Mouse (Mus musculus) urinary bladder, adult 2 months (tissue): ENCODE results near the gene Nos3. TPM values are rescaled to one million over a fixed set of nuclear protein-coding genes. Genes with fewer than 3 reads are reported as not detected.

Experiments used
- DNase-seq: peaks from one replicate; pipeline ENCODE4 v3.0.0; 2022; ENCODE audit warnings: low spot score
- polyA plus RNA-seq: library from polyadenylated mRNA; depleted of rRNA; stranded (reverse); fragments of >200 nt; gene quantifications from 2 replicates; pipeline ENCODE4 v1.2.3, GENCODE M21; 2012

Nos3 gene
- polyA plus RNA-seq, 1 experiment, result 7.3 TPM

DNA sequence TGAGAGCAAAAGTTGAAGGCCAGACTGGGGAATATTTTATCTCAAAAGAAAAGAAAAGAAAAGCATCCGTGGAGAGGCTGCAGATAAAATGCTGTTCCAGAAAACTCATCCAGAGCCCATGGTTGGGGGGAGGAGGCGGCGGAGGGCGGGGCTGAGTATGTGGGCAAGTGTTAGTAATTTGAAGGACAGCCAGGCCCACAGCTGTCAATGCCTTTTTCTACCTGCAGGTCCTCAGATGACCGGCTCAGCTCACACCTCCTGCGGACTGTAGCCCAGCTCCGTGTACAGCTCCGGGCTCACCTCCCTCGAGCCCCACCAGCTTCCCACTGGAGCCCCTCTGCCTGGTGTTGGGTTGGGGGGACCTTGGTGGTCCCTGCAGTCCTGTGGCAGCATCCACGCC, 35.1 kb downstream of the Nos3 start:
- no peak for DNase-seq

DNA sequence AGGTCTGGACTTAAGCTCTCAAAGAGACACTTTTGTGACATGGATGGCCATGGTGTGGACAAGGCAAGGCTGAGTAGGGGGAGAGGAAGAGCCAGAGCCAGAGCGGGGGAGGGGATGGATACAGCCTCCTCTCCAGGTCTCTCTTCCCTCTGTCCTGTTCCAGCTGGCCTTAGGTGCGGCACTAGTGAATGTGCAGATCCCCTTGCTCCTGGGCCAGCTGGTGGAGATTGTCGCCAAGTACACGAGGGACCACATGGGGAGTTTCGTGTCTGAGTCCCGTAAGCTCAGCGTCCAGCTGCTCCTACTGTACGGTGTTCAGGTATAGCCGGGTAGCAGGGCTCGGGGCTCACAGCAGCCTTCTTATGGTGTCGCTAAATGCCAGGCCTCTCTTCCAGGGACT, 35.8 kb downstream of the Nos3 start:
- DNase-seq, result no peak

DNA sequence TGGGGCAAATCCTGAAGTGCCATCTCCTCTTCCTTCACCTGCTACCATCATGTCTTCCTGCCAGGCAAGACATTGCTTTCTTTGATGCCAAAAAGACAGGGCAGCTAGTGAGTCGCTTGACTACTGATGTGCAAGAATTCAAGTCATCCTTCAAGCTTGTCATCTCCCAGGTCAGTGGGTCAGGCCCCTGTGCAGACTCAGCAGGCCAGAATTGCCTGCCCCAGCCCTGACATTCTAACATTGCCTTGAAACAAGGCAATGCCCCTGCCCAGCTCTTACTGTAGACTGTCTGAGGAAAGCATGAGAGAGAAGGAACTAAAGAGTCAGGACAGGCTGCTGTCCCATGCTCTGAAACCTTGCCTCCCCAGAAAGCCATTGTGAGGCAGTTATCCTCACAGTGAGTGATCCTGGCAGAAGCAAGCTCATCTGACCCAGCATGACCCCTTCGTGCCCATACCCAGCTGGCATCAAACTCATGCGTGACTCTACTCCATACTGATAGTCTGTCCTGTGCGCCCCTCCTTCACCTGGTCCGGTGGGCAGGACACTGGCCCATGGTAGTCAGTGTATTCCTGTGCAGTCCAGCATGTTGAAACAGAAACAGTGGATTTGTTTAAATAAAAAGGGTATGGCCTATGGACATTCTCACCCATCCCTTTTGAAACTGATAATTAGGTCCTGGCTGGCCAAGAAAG, 36.4 kb downstream of the Nos3 start:
- DNase-seq, result no peak

DNA sequence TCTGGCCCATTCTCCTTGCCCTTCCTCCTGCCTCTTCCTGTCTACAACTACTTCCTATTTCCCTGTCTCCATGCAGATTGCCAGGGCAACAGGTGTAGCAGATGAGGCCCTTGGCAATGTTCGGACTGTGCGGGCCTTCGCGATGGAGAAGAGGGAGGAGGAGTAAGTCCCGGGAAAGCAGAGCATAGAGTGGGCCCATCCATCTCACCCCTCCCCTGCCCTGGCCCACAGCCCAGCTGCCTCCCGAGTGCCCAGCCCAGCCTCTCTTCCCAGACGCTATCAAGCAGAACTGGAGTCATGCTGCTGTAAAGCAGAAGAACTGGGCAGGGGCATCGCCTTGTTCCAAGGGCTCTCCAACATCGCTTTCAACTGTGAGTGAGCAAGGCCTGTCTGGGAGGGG, 37.4 kb downstream of the Nos3 start:
- no peak for DNase-seq

DNA sequence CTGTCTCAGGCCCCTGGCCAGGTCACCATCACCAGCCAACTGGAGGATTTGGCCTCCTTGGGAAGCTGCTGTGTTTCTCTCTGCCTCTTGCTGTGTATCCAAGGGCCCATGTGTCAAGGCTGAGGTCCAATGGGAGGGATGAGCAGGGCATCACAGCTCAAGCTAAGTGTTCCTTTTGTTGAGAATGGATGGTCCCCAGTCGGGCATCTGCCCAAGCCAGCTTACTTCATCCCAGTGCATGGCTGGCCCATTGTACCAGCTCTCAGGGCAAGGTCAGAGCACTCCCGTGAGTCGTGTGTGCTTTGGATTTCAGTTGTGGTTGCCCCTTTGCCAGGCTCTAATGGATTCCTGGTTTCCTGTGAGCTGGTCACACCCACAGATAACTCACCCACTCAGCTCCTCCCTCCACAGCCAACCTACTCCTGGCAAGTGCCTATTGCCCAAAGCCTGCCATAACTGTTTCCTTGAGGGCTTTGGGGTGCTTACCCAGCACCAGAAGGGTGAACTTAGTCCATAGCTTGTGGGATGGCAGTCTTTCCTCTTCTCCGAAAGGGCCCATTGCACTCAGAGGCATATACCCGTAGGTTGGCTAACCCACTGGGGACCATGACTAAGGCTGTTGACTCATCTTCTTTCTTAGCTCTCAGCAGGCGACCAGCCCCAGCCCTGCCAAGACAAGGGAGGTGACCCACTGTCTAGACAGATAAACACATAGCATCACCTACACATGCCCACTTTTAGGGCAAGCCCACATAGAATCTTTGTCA, 40.2 kb downstream of the Nos3 start:
- DNase-seq, result no peak

DNA sequence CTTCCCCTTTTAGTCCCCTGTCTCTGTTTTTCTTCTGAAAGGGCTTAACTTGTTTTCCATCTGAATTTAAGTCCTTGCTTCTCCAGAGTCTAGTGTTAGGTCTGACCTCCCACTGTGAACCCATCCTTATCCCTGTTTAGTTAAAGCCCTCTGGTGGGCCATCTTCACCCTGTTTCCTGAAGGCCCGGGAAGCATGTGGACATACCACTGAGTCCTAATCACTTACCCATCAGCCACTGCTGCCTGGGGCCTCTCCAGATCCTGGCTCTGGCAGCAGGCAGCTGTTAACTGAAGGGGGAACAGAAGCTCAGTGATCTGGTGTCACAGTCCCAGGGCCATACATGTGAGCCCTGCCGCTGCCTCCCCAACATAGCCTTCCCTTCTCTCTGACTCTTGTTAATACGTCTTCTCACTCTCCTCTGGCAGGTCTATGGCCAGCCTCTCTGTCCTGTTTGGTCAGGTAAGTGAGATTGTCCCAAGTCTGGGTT, 40.8 kb downstream of the Nos3 start:
- no peak for DNase-seq

DNA sequence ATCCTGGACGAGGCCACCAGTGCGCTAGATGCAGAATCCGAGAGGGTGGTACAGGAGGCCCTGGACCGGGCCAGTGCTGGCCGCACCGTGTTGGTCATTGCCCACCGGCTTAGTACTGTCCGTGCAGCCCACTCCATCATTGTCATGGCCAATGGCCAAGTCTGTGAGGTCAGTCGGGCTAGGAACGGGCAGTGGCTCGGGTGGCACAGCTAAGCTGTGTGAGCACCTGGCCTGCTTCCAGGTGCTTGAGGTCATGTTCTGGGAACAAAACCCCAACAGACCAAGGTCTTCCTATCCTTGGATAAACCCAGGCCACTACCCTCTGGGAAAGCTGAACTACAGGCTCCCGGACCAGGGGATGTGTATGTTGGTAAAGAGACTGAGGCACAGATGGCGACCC, 44.0 kb downstream of the Nos3 start:
- DNase-seq, result no peak

DNA sequence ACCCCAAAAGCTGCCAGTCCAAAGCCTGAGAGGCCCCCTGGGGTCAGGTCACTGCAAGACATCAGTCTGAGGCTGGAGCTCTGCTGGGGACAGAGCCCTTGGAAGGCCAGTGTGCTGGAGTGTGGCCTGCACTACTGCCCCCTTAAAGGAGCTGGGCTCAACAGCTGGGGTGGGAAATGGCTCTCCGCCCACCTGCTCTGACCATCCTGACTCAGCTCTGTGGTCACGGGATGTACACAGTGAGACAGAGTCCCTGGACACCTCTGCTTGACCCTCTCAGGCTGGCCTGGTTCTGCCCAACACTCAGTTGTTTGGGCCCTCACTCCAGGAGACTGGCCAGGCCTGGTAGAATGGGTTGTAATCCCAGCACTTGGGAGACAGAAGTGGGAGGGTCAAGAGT, 44.9 kb downstream of the Nos3 start:
- DNase-seq, result no peak

DNA sequence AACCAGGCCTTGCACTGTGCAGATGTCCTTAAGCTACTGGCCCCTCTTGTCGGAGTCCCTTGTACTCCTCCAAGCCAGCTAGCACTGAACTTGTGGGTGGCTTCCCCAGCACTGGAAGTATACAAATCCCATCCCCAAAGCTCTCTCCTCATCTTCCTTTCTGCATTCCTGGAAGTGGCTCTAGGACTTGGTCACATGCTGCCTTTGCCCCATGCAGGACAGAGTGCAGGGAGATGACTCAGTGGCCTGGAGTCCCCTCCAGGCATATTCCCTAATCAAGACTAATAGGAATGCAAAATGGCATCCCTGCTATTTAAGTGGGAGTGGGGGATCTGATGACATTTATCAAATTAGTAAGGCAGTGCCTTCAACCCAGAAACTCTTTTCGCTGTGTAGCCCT, 47.5 kb downstream of the Nos3 start:
- DNase-seq, result no peak

DNA sequence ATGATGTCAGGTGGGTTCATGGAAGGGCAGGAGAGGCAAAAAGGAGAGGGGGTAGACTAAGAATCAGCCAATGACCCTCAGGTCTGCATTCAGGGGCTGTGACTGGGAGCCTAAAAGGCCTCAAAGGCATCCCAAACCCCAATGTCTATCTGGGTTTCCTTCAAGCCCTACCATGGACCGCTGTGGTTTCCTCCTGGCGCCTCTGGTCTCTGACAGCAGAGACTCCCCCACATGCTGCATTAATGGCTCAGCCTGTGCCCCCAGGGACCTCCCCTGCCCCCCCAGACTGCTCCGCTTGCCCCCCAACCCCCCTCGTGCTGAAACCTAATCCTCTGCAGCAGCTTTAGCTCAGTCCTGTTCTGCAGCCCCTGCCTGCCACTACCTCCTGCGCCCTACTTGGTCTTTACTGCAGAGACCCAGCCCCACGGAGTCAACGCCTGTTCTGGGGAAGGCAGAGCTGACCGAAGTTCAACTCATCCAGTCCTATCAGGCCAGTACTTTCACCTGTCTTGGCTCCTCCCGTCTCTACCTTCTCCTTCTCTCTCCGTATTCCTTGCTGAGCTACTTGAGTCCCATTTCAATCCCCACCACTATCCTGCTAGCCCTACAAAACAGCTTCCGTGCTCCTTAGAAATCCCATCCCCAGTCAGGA, 48.6 kb downstream of the Nos3 start, which contains the start of gene Asic3:
Gene Asic3, plus strand, starts transcription at position 351 of the 652 bp plus-strand sequence.
- DNase-seq, result no peak

DNA sequence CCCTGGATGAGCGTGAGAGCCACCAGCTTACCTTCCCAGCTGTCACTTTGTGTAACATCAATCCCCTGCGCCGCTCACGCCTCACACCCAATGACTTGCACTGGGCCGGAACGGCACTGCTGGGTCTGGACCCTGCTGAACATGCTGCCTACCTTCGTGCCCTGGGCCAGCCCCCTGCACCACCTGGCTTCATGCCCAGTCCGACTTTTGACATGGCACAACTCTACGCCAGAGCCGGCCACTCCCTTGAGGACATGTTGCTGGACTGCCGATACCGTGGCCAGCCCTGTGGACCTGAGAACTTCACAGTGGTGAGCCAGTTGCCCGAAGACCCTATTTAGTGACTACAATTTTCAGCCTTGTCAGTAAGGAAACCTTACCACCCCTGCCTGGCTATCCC, 49.3 kb downstream of the Nos3 start:
- DNase-seq, result no peak

DNA sequence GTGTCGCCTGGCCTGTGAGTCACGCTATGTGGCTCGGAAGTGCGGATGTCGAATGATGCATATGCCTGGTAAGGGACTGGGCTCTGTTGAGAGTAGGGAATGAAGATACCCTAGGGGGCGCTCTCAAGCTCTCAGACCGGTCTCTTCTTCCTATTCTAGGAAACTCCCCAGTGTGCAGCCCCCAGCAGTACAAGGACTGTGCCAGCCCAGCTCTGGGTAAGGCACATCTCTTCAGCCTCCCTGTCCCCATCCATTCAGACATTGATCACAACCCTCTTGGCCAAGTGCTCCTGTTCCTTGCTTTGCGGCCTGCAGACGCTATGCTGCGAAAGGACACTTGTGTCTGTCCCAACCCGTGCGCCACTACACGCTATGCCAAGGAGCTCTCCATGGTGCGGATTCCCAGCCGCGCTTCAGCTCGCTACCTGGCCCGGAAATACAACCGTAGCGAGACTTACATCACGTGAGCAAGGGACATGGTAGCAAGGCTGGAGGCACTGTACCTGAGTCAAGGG, 51.7 kb downstream of the Nos3 start:
- no peak for DNase-seq

DNA sequence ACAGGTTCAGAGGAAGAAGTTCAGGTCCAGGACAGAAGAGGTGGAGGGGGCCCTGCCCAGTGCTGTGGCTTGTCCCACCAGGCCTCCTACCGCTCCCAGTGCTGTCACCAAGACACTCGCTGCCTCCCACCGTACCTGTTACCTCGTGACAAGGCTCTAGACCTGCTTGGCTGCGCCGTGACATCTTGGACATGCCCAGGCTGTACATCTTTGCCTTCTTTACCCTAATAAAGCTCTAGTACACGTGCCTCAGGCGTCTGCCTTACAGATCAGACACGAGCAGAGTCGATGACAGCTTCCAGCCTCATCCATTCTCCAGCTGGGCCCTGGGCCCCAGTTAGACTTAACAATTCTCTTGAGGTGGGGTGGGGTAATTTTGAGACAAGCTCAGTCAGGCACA, 53.0 kb downstream of the Nos3 start:
- DNase-seq, result no peak

DNA sequence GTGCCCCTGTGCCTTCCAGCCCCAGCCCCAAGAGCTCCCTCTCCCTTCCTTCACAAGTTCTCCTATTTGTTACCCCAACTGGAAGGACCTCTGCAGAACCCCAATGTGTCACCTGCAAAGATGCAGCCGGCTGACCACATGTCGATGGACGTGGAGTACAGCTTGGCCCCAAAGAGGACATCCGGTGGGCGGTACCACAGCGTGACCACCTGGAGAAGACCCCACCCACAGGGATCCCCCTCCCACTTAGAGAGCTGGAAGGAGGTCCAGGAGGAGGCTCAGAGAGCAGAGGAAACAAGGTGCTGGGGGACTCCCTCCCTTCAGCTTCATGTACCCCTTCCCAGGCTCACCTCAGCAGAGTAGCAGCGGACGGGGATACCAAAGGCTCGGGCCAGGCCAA, 55.8 kb downstream of the Nos3 start:
- DNase-seq, result no peak

DNA sequence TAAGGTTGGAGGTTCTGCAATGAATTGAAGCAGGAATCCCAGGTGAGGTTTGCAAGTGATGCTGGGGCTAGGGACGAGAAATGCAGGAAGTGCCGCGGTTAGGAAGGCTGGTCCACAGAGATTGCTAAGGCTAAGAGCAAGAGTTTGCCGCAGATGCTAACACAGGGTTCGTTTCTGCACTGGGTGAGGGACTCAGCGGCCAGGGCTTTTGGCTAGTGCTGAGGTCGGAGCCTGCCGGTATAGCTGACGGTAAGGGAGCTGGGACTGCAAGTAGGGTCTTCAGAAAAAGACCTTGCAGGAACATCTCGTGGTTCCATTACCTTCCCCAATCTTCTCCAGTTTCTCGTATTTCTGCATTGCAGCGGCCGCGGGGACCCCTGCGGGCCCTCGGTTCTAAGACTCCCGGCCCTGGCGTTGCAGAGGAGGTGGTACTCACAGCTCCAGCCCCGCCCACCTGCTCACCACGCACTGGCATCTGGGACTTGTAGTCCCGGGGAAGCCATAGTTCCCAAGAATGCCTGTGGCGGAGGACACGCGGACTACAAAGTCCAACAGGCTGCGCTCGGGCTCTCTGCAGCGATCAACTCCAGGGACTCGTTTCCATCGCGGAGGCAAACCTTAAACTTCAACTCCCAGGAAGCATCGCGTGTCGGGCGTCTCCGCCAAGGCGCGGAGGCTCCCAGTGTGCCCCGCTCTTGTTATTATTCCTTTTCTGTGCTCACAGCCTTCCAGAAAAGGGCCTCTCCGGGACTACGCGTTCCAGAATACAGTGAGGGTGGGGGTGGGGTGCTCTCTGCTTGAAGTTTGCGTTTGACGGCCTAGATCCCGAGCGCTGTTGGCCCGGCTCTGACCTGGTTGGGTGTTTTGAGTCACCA, 58.8 kb downstream of the Nos3 start, which contains the start of the genes Cdk5 and Slc4a2:
Gene Cdk5, minus strand, starts transcription at position 402 of the 875 bp plus-strand sequence.
Gene Slc4a2, plus strand, starts transcription at position 709 of the 875 bp plus-strand sequence.
- DNase-seq, result peak; percentile 84

DNA sequence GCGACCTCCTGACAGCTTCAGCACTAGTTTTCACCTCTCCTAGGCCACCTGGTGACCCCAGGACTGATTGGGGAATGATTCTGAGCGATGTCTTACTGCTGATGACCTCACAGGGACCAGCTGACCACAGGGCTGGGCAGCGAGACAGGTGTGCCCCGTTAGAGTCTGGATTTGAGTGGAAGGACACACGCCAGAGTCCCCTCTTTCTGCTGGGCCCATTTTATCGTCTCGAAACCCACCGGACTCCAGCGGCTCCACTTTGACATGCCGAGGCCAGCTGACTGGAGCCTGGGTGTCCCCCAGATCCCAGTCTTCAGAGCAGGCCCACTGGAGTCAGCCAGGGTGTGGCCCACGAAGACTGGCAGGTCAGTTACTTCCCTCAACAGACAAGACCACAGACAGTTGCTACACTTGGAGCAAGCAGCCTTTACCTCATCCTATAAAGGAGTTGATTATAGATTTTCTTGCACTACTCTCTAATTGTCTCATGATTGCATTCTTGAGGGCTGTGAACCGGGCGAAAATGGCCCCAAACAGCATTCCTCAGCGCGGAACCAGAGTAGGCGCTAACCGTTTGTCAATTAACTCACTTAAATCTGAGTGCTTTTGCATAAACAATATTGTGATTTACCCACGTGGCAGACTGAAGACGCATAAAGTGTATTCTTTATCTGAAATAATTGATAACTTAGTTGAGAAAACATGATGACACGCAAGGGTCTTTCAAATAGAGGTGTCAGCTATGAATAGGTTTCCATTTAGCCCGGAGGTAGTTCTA, 59.6 kb downstream of the Nos3 start:
- no peak for DNase-seq

DNA sequence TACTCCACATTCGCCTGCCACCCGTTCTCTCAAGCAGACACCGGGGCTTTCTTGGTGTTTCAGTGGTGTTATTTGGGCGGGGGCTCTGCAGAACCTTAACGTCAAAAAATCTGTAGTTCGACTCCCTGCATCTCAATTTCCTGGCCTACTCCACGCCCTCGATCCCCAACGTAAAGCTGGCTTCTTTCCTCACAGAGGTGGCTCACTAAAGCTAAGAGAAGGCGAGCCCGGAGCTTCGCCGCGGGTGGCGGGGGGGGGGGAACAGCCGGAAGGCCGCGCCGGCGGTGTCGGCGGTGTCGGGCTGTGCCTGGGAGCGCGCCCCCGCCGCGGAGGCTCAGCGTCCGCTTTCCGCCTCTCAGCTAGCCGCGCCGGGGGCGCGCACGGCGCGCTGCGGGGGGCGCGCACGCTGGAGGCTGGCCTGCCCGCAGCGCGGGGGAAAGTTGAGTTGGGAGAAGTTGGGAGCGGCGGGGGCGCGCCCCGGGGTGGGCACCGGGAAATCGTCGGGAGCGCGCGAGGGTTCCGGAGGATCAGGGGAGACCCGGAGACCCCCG, 60.3 kb downstream of the Nos3 start:
- peak; percentile 65 for DNase-seq

DNA sequence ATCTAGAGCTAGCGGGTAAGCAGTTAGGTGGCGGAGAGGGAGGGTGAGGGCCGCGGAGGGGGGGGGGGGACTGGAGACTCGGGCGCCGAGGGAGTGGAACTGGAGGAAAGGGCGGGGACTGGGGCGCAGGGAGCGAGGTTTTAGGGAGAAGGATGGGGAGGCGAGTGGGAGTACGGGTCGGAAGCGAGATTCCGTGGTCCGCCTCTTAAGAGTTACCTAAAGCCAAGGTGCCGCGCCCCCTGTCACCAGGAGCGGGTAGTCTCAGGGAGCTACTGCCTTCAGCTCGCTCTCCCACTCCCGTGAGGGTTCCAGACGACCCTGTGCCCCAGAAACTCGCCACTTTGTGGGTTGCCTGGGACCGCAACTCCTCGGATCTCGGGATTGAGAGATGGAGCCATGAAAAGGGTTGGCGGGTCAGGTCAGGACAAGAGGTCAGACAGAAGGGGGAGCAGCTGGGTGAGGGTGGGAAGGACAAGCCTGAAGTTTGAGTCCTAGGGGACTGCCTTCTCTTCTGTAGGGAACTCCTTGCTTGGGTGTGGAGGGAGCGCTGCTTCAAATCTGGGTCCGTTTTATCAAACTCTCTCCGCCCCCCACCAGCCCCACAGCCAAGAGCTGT, 60.9 kb downstream of the Nos3 start:
- no peak for DNase-seq

DNA sequence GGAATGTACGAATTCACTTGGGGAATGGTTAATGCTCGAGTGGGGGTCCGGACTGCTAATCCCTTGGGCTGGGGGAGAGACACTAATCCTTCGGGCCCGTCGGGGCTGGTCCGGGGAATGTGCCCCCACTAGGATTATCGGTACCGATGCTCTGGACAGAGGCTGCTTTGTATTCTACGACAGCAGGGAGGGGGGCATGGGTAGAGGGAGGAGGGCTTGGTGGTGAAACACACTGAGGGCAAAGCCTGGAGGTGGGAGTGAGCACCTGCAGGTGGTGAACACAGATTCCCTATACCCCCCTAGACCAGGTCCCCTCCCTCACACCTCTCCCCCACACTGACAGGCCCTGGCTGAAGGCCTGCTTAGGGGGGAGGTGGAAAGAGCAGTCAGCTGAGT, 61.4 kb downstream of the Nos3 start:
- DNase-seq, result no peak
